Mouse (Mus musculus) spleen, adult 2 months (tissue): ENCODE measurements around the gene Dnm1. TPM values are rescaled to one million over a fixed set of nuclear protein-coding genes. Genes with fewer than 3 reads are reported as not detected.

ENCODE experiments used
- DNase-seq, 2 experiments: peaks; one replicate each; pipeline versions ENCODE4 v3.0.0 to v3.0.0-alpha.2; 2012 to 2021; ENCODE audit warnings: low spot score in 2 of 2, low read depth in 1 of 2
- H3K27ac ChIP-seq: fragments of 200-500 bp; 2 replicates; pipeline ENCODE4 v1.5.1; 2012; ENCODE audit warnings: low read length, inconsistent platforms; ENCODE audit not compliant: insufficient read depth
- H3K27me3 ChIP-seq: fragments of 200-500 bp; 2 replicates; pipeline ENCODE4 v1.6.1; 2012; ENCODE audit warnings: mild to moderate bottlenecking, moderate library complexity, low read length, inconsistent platforms; ENCODE audit not compliant: control insufficient read depth, insufficient read depth
- H3K36me3 ChIP-seq: fragments of 200-500 bp; 2 replicates; pipeline ENCODE4 v1.6.1; 2012; ENCODE audit warnings: mild to moderate bottlenecking, low read length, inconsistent platforms; ENCODE audit not compliant: control insufficient read depth, insufficient read depth
- H3K4me1 ChIP-seq: fragments of 200-500 bp; 2 replicates; pipeline ENCODE4 v1.6.1; 2011; ENCODE audit warnings: inconsistent platforms; ENCODE audit not compliant: control insufficient read depth, insufficient read depth, insufficient read length
- H3K4me3 ChIP-seq: fragments of 200-500 bp; 2 replicates; pipeline ENCODE4 v1.5.1; 2011; ENCODE audit warnings: mild to moderate bottlenecking, inconsistent platforms; ENCODE audit not compliant: insufficient read depth, insufficient read length; ENCODE audit errors: extremely low read depth
- CTCF ChIP-seq: fragments of 200-500 bp; IDR thresholded peaks from 2 replicates; pipeline ENCODE4 v1.5.1; 2011; ENCODE audit warnings: mild to moderate bottlenecking, inconsistent platforms; ENCODE audit not compliant: insufficient read depth, insufficient read length, insufficient replicate concordance; ENCODE audit errors: extremely low read depth
- POLR2A ChIP-seq: fragments of 200-500 bp; IDR thresholded peaks from 2 replicates; pipeline ENCODE4 v1.6.1; 2011; ENCODE audit warnings: low read depth, low read length, inconsistent platforms
- WGBS: fragments of 180-500 bp; shearing (Covaris S2); methylation state at CpG from one replicate; pipeline ENCODE4 v1.1.7; 2018; 5-methylcytosine and 5-hydroxymethylcytosine counted together
- polyA plus RNA-seq: library from polyadenylated mRNA; depleted of rRNA; stranded (reverse); fragments of >200 nt; gene quantifications from 2 replicates; pipeline ENCODE4 v1.2.3, GENCODE M21; 2012

Dnm1 gene
- polyA plus RNA-seq, 1 experiment, result 22.1 TPM

DNA sequence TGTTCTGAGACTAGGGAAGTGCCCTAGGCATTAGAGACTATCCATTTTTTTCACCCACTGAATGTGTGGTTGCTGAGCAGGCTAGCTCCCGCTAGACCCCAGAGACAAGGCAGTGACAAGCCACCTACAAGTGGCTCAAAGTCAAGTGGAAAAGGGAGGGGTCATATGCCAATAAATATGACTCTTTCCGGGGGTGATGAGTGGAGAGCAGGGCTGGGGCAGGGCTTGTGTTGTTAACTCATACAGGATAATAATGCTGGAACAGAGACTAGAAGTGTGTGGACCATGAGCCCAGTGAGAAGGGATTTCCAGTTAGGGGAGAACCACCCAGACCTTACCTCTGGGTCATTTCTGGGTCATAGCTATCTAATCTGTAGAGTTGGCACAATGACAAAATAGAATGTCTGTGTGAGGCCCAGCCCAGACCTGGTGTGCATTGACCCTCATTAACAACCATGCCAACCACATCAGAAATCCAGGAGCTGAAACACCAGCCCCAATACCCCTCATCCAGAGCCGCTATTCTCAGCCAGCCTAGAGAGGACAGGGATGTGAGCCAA lies 1.3 kb upstream of the Dnm1 start:
- DNase-seq, result no peak
- H3K27ac ChIP-seq, result no peak overlapping the region
- WGBS, result 88% methylated on average over 3 of the region's 3 CpGs

DNA sequence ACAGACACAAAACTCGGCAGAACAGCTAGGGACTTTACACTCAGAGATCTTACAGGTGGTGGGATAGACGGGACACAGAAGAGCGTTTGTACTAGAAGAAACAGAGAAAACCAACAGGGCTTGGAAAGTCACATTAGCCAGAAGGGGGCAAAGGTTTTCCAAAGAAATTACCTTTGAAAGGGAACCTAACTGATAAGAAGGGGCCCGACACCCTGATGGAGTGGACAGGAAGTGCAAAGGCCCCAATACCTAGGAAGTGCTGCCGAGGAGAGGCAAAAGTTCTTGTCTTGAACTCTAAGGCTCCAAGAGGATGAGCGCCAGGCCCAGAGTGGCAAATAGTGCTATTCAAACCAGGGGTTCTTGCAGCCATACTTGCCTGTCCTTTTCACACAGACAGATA lies 698 bp upstream of the Dnm1 start:
- Histone ChIP-seq H3K36me3 (no peaks in the 10 kb centered on the region), H3K27me3 (peaks cover 10% of the 10 kb centered on the region), H3K4me3 (no peak overlapping the region), H3K27ac (no peak overlapping the region), H3K4me1 (peaks cover 5% of the 10 kb centered on the region; the same call in 1 of the 2 replicates)
- WGBS, result 77% methylated on average over 6 of the region's 6 CpGs
- no peak for DNase-seq
- TF ChIP-seq POLR2A (no peak), CTCF (no peak)

More for the DNA sequence above, 1.3 kb upstream of the Dnm1 start:
- H3K27me3 ChIP-seq, result peaks cover 10% of the 10 kb centered on the region
- H3K4me1 ChIP-seq, result peaks cover 5% of the 10 kb centered on the region; the same call in 1 of the 2 replicates
- no peaks in the 10 kb centered on the region for H3K36me3 ChIP-seq
- H3K4me3 ChIP-seq, result no peak overlapping the region
- TF ChIP-seq CTCF, result no peak
- TF ChIP-seq POLR2A, result no peak

DNA sequence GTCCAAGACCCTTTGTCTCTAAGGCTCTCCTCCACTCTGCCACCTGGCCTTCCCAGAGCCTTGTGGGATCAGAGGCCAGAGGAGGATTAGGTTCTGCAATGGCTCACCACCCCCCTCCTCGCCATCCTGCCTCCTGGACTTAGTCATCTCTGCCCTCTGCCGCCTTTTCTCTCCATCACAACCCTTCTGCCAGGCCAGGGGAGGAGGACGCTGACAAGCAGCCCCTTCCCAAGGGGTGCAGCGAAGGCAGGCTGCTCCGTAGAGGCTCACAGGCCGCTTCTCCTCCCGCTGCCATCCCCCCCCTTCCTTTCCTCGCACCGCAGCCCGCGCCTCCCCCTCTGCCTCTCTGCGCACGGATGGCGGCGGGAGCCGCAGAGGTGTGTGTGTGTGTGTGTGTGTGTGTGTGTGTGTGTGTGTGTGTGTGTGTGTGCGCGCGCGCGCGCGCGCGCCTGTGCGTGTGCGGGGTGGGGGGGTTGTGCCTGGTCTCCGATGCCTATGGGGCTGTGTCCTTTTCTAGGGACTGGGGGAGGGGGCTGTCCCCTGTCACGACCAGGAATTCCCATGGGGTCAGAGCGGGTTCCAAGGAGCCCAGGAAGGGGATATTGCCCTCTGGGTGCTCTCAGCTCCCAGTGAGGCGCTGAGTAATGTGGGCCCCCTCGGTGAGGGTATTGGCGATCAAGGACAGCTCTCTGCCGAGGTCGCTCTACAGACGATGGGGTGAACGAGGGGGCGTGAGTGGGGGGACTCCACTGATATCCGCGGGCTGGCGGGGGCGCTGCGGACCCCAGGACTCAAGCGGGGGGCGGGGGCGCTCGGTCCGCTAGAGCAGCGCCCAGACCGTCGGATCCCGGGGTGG lies 759 bp downstream of the Dnm1 start, which contains the start of gene Ciz1:
Ciz1 (plus strand) TSS at position 177 of the 856 bp plus-strand sequence.
- Histone ChIP-seq H3K4me3 (peak within 1 kb of the TSS; percentile 58; the same call in 1 of the 2 replicates), H3K36me3 (no peaks in the 10 kb centered on the region), H3K27ac (no peak within 1 kb of the TSS), H3K27me3 (peaks cover 10% of the 10 kb centered on the region), H3K4me1 (peaks cover 5% of the 10 kb centered on the region; the same call in 1 of the 2 replicates)
- DNase-seq, result no peak
- 2% methylated on average over 28 of the region's 52 CpGs for WGBS
- no peak for TF ChIP-seq CTCF
- TF ChIP-seq POLR2A, result no peak

DNA sequence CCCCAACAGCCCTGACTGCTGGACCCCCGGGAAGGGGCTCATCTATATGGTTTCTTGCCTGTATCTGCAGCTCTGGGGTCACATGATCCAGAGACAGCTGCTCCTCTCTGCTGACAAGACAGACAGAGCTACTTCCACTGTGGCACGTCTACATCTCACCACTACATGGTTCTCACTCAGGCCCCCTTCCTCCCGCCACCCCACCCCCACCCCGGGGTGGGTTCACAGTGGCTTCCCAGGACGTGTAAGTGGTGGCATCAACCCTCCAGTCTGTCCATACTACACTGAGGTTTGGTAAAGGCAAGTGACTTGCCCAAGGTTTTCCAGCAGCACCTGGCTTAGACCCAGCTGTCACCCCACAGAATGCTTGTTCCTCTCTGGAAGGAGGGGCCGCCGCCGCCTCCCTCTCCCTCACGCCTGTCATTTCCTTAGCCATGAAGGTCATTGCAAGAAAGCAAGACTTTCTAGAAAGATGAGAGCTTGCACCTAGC lies 1.6 kb downstream of the Dnm1 start:
- H3K4me3 ChIP-seq, result no peak overlapping the region
- TF ChIP-seq CTCF (no peak), POLR2A (no peak)
- no peak overlapping the region for H3K27ac ChIP-seq
- peaks cover 10% of the 10 kb centered on the region for H3K27me3 ChIP-seq
- no peaks in the 10 kb centered on the region for H3K36me3 ChIP-seq
- peaks cover 5% of the 10 kb centered on the region; the same call in 1 of the 2 replicates for H3K4me1 ChIP-seq
- WGBS, result 25% methylated on average over 9 of the region's 9 CpGs
- no peak for DNase-seq

DNA sequence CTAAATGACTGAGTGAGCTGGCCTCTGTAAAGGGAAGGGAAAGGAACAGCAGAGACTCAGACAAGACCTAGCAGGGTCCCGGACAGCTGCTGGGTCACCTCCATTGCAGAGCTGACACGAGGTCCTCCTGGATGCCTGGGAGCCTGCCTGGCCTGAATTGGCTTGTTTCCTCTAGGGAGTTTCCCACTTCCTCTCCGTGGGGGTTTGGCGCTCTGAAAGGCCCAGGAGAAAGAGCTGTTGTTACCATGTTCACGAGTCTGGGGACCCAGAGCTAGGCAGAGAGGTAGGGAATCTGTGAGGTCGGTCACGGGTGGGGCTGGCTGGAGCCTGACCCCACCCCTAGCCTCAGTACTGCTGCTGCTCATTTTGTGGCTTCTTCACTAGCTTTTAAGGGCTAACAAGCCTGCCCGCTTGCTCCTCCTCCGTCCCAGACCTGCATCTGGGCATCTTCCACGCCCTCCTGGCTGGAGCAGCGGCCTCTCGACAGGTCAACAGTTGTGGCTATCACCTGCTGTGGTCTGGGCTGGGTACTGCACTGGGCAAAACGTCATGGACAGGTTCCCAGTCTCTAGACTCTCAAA lies 2.6 kb downstream of the Dnm1 start:
- Histone ChIP-seq H3K36me3 (no peaks in the 10 kb centered on the region), H3K27ac (no peak overlapping the region), H3K4me3 (no peak overlapping the region), H3K27me3 (peaks cover 10% of the 10 kb centered on the region), H3K4me1 (peaks cover 5% of the 10 kb centered on the region; the same call in 1 of the 2 replicates)
- TF ChIP-seq CTCF (no peak), POLR2A (no peak)
- WGBS, result 54% methylated on average over 13 of the region's 13 CpGs
- DNase-seq, result no peak

DNA sequence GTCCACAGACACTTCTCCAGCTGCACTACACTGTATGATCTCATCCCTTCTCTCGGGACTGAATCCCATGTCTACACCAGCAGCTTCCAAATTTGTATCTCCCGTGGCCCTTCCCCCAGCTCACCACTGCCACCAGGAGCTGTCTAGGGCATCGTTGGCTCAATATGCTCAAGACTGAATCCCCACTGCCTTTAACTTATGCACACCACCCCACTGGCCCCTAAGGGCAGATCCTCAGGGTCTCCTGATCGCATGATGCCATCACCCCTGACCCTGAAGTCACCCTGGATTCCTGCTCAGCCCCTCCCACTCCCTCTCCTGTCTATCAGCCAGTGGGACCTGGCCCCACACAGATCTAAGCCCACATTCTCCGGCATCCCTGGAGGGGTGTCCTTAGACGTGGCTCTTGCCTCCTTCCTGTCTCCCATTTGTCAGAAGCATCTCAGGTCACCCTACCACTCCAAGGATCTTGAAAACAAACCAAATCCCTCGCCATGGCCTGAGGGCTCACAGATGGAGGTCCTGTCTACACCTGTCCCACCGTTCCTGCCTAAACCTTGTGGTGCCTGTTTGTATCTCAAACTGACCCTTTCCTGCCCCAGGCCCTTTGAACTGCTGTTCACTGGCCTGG lies 3.4 kb downstream of the Dnm1 start:
- WGBS, result 76% methylated on average over 8 of the region's 8 CpGs
- no peak for TF ChIP-seq CTCF
- no peak for TF ChIP-seq POLR2A
- H3K27me3 ChIP-seq, result peaks cover 10% of the 10 kb centered on the region
- no peak for DNase-seq
- H3K36me3 ChIP-seq, result no peaks in the 10 kb centered on the region
- H3K4me1 ChIP-seq, result peaks cover 5% of the 10 kb centered on the region; the same call in 1 of the 2 replicates
- no peak overlapping the region for H3K4me3 ChIP-seq
- H3K27ac ChIP-seq, result no peak overlapping the region
